Mouse (Mus musculus) kidney, adult 2 months (tissue): ENCODE results near the gene Sphk2.

ENCODE experiments used
- CTCF ChIP-seq: fragments of 200-500 bp; conservative IDR thresholded peaks from 2 replicates; pipeline ENCODE4 v1.5.1; 2011; ENCODE audit warnings: low read depth, mild to moderate bottlenecking, control low read depth, low read length, moderate library complexity, mixed read lengths; ENCODE audit not compliant: insufficient read depth, insufficient read length
- POLR2A ChIP-seq: fragments of 200-500 bp; IDR thresholded peaks from one replicate; pipeline ENCODE4 v1.6.1; 2011; ENCODE audit warnings: low read depth, low read length, control low read depth

DNA sequence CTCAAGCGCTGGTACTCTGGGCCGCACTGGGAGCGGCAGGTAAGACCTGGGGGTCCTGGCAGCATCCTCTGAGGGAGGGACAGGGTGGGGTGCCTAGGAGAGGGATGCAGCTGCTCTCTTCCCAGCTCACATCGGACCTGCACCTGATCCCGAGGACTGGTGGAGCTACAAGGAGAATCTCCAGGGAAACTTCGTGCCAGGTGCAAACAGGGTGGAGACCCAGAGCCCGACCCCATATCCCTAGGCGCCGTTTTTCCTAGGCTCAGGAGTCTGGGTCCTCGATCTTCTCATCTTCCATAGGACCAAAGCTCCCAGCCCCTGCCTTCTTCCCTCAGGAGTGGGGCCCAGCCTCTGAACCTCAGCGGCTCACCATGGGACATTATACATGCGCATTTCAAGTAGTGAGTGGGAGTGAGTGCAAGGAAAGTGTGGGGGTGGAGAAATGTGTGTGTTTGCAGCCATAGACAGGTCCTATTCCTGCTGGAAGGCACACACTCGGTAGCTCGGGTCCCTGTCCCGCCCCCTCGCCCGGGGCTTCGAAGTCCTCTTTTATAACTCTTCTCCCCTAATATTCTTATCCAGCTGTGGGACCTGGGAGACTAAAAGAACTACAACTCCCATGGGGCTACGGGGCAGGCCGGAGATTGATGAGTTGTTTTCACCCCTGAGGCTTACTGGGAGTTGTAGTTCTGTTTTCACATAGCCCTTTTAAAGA is 17.3 kb downstream of the Sphk2 start:
- TF ChIP-seq CTCF: no peak
- TF ChIP-seq POLR2A: no peak
